Mouse (Mus musculus): ENCODE measurements at regions not wholly inside any gene's neighbourhood (a gene's known extent, or its start where the extent isn't known, plus 50 kb on each side); places are given as distances from the start of the nearest gene placed in this dataset.
A peak's percentile ranks its signal among the peaks of the same experiment; 100 is the strongest.

DNA sequence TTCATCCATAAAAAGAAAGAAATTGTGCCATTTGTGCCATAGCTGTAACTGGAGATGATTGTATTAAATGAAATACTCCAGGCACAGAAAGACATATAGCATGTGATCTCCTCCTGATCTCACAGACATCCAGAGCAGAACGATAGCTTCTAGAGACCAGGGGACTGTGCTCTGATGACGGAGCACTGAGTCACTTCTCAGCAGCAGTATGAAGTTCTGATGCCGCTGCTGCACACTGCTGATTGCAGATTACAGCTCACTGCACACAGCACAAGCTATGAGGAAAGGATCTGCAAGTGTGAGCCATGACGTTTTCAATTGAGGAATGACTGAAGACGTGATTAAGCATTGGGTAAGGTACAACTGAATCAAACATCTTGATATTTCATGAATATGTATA is 190.6 kb upstream of the Adamts9 start:
- no peak for DNase-seq (ENCODE audit: low spot score)

DNA sequence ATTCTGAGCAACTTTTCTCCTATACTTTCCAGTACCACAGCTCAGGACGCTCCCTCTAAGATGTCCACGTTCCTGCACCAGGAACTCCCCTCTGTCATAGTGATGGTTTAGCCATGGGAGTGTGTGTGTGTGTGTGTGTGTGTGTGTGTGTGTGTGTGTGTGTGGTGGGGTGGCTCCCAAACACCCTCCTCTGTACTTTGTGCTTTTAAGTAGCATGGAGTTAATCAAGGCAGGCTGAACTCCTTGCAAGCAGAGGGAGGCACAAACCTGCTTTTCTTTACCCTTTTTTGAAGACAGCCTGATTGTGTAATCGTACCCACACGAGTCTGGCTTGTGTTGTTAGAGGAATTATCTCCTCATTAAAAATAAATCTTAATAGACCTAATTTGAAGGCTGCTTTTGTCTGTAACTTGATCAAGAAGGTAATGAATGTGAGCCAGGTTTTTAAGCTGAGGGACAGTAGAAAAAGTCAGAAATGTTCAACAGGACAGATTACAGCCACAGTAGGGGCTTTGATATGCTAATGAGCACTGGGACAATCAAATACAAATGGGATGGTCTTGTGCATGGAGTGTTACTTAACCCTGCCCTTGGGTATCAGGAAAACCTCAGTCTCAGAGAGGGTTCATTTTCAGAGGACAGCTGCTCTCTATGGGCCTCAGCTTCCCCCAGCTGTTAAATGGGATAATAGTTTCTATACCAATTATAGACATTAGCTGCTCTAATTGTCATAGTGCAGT is 187.8 kb upstream of the Adamts9 start:
- DNase-seq (ENCODE audit: low spot score), result no peak

DNA sequence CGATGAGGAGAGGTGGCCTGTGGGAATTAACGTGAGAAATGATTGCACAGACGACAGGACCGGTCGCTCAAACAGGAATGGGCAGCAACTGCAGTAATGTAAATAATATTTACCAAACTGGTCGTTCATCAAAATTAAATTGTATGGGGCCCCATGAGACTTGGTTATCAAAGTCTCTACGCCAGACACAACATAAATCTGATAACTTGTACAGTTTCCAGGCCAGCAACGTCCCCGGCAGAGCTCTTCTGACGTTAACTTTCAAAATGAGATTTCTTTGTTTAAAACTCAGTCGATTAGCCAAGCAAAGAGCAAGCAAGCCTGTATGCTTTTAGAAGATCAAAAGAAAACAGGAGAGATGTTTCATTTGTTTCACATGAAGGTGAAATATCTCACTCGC is 176.2 kb upstream of the Adamts9 start:
- DNase-seq (ENCODE audit: low spot score), result no peak

DNA sequence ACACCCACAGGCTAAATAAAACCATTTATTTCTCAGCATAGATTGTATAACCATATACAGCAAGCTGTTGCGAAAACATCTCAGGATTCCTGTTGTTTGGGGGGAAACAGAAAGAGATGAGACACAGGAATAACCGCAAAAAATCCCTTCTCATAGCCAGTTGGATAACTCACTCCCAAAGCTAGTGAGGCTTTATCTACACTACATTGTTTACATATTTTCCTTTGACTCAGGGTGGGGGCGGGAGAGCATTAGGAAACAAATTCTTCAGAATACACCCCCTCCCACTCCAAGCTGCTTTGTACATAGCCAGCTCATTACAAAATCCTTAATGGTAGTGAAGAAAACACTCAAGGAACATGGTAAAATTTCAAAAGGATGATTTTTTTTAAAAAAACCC is 170.1 kb upstream of the Adamts9 start:
- no peak for DNase-seq (ENCODE audit: low spot score)

DNA sequence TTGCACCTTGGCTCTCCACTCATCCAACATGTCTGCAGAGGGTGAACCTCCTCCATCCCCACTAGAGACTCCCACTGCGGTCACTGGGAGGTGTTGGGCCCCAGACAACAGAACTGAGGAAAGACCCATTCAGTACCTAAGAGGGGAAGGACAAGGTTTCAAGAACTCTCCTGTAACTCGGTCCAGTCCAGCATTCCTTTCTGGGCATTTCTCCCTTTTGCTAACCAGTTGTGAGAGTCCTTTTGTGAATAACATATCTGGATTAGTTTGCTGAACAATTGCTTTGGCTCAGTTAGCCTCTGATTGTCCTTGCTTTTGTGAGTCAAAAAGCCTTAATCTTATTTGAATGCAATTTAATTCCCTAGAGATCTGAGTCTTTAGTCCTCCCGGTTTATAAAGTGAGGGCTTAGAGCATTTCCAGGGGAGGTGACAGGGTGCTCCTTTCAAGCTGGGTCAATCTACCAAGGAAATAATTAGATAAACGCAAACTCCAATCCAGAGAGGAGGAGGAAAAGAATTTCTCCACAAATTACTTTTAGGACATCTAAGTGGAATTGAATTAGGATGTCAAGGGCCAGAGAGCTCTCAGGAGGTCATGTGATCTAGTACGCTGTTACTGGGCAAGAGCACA is 151.6 kb upstream of the Adamts9 start:
- DNase-seq (ENCODE audit: low spot score), result no peak

DNA sequence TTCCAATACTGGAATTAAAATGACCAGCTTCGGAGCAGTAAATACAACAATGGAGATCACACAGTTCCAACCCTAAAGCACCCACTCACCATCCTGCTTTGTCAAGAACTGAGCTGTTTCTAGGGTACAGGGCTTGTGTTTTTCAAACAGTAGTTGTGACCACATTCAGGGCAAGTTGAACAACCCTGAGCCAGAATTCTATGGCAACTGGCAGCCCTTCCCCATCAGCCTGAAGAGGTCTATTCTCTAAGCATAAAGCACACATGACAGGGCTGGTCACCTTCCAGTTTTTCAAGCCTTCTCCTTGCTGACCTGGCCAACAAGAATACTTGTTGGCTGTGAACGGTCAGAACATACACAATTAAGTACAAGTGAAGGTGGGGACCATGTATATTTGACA is 150.5 kb upstream of the Adamts9 start:
- DNase-seq (ENCODE audit: low spot score), result no peak

DNA sequence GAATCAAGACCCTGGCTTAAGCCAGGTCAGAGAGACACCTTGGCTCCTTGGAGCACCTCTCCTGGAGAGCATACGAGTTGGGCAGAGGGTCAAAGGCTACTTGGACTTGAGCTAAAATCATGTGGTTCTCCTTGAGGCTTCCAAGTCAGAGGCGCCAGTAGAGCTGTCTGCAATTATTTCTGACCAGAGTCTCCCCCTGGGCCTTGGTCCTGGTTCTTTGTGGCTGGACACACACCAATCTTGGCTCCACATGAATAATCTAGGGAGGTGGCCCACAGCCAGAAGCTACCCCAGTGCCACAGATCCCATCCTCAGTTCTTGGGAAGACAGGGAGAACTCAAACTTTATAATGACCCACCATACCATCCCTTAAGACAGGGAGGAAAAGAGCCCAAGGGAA is 144.0 kb upstream of the Adamts9 start:
- no peak for DNase-seq (ENCODE audit: low spot score)

DNA sequence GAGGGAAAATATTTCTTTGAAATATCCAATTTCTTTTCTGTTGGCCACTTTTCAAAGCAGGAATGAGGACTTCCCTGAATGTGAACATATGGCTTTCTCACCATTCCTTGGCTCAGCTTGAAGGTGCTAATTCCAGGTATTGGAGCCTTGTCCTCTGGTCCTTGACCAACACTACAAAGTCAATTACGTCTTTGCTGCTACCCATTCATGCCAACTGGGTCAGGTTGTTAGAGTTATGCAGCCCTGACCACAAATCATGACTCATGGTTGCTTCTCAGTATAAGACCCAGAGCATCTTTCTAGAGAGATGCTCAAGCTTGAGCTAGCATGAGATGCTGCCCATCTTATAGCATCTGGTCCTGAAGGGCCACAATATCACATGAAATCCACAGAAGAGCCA is 141.0 kb upstream of the Adamts9 start:
- DNase-seq (ENCODE audit: low spot score), result no peak

DNA sequence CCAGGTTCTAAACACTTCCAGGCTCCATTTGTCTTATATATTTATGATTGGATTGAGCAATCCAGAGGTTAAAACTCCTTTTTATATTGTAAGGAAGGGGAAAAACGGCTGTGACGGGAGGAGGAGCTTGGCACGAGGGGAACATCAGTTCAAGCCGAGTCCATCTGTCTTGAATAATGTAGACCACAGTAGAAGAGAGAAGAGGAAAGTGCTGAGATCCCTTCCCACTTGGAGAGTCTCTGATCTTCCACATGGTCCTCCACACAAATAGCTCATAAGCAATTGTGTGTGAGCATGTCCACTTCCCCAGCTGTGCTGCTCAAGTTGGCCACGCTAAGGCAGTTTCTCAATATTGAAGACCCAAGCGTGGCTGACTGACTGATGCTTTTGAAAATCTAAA is 140.4 kb upstream of the Adamts9 start:
- no peak for DNase-seq (ENCODE audit: low spot score)

DNA sequence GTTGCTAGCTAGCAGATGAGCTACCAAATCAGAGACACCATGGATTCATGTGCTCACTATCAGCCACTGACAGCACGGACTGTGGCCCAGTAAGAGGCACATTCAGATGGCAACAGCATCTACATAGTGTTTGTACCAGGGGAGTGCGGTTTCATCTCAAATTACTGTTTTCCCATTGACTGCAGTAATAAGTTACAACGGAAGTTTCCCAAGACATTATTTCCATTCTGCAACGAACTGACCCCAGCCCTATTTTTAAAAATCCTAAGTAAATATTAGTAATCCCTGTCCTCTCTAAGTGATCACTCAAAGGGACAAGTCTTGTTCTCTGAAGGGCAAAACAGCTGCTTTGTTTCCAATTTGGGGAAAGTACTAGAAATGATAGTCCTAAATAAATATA is 138.9 kb upstream of the Adamts9 start:
- no peak for DNase-seq (ENCODE audit: low spot score)

DNA sequence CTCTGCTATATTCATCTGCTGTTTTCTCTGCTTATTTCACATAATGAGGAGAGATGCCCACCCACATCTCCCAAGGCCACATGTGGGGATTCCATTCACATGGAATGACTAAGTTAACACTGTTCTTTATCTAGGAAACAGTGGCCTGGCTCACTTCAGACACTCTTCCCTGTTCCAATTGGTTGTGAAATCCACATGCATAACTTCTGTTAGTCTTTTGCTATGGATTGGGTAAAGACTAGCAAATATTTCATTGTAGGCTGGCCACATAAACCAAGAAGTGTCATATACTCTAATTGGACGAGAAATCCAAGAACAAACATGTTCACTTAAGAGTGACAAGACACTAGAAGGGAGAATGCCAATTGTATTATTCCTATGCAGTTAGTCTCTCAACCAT is 133.4 kb upstream of the Adamts9 start:
- no peak for DNase-seq (ENCODE audit: low spot score)

DNA sequence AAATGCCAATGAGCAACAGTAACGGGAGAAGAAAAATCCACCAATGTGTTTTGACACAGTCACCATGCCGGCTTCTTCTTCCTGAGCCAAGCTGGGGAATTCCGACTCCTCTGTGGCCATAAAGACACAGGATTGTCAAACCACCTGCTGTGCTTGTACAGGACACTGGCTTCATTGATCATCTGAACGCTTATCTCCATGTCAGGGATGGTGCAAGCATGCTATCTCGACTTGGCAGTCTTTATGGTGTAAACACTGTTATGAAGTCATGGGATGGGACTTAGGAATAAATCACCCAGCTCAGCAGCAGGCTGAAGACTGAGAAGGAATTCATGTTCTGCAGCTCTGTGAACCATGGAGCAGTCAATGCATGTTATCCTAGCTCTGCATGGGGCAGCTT is 132.6 kb upstream of the Adamts9 start:
- DNase-seq (ENCODE audit: low spot score), result no peak

DNA sequence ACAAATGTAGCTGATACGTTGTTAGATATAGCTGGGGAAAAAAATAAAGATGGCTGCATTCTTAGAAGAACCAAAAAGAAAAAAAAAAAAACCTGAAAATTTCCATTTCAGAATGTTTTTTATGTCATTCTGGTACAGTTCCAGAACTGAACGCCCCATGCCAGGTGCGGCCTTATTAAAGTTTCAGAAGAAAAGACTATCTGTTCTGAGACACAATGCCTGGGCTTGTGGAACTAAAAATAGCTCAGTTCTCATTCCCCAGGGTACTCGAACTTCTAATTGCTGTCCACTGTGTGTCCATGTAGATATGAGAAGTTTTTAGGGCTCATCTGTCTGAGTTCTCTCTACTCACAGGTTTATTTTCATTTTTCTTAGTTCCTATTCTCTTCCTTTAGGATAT is 131.7 kb upstream of the Adamts9 start:
- DNase-seq (ENCODE audit: low spot score), result no peak

DNA sequence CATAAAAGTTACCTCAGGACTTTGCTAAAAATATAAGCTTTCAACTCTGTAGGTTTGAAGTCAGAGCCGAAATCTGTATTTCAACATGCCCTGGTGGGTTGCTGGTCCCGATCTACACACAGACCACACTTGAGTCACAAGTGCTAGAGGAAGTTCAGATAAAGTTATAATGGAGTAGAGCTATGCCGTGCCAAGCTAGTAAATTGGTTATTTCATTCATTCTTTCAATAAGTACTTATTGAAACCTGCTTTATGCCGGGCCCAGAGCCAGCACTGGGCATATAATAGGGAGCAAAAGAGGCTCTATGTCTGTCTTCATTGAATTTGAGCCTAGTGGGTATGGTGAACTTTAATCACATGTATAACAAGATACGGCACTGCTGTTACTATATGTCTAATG is 127.6 kb upstream of the Adamts9 start:
- DNase-seq (ENCODE audit: low spot score), result no peak

DNA sequence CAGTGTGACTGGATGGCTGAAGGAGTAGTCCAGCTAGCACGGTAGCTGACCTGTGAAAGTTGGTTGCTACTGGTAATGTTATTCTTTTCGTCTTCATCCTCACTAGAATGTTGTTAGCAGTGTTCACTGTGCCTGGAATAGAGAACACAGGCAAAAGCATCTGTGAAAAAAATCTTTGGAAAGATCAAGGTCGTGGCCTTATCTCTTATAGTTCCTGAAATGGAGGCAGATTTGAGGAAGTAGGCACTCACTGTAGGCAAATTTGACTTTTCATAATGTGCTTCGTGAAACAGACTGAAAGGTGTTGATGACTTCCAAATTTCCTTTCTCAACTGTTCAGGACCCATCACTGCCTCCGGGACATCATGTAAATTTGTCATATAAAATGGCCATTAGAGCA is 124.5 kb upstream of the Adamts9 start:
- no peak for DNase-seq (ENCODE audit: low spot score)

DNA sequence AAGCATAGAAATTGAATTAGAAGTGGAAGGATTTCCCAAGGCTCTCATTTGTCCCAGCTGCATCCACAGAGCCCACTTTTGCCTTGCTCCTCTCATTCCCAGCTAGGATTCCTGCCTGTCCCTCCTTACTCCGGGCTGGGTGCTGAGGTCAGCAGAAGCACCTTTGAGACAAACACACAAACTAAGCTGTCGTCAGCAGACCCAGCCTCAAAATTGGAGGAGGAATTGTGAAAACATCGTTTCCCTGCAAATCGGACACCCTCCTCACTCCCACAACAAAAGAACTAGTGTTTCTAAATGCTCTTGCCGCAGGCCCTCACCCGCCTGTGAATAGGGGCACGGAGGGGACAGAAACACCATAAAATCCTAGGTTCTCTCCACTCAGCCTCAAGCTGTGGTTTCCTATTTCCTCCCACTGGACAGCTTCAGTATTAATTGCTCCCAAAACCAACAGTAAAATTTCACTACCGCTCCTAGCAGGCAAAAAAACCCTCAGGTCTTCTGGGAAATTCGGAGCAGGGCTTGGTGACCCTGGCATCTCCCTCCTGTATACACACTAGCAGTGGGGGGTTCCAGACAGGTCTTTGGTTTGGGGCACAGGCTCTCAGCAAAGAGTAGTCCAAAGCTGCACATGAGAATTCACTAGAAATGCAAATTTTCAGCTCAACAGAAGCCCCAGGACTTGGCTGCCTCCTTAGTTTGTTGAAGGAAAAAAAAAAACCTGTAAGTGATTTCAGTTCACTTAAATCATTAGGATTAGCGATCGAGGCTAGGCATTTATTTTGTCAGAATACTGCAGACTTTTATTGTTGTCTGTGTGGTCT is 123.5 kb upstream of the Adamts9 start:
- no peak for DNase-seq (ENCODE audit: low spot score)

DNA sequence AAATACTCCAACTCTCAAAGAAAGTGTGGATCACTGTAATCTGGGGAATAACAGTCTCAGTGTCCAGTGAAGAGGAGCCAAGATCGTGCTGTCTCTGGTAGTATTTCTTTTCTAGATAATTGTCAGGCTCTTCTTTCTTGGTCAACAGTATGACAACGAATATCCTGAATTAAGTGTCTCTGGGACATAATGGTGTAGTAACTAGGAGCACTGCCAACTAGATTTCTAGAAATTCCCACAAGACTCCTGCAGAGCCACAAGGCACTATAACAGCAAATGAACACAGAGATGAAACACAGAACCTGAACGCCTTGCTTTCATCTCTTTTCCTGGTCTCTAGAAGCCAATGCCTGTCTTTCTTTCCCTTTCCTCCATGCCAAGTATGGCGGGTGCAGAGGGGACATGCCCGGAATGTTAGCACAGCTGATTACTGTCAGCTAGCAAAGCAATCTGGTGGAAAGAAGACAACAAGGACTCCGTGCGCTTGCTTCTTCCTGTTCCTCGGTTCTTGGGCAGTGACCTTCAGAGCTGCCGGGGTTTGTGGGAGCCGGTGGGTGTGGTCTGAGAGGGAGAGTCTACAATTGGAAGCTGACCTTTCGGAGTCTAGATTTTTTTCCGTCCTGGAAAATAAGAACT is 122.7 kb upstream of the Adamts9 start:
- DNase-seq (ENCODE audit: low spot score), result peak; percentile 39

DNA sequence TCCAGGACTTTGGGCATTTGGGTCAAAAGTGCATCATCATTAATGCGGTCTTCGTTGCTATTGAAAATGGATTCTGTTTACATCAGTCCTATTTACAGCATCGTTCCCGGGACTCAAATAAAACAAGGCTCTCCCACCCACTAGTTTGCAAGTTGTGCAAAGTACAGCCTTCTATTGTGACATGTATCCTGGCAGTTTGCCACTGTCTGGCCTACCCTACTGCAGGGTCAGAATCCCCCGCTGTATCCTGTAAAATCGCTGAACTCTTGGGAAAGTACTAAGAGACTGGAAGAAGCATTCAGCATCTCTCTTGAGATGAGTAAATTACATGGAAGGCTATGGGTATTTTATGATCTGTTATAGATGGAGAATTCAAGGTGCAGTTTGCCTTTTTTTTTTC is 122.1 kb upstream of the Adamts9 start:
- DNase-seq (ENCODE audit: low spot score), result peak; percentile 10

DNA sequence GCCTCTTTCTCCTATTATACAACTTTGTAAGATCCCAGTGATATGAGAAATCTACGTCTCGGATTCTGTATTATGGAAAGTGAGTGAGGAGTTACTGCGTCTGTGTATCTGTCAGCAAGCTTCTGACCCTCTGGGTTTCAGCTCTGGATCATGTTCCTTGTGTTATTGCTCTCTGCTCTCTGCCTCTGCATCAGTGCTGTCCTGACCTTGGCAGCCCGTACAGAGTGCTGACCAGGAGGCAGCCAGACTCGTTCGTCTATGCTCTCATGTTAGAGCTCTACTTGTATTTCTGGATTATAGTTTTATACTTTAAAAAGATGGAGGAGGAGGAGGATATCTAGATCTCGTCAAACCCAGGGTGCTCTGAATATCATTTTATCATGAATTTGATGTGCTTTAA is 121.1 kb upstream of the Adamts9 start:
- no peak for DNase-seq (ENCODE audit: low spot score)

DNA sequence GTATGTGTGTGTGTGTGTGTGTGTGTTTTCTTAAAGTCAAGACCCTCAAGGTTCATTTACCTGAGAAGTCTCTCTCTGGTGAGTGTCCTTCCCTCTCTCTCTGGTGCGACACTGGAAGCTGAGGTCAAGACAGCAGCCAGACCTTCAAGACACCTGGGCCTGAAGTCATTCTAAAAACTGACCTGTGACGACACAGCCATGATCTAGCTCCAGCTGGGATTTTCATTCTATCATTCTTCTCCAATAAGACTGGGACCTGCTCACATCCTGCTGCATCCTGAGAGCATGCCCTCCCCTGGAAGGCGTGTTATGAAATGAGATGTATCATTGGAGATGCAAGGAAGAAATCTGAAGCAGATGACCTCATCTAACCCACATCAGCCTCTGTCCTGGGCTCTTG is 118.4 kb upstream of the Adamts9 start:
- DNase-seq (ENCODE audit: low spot score), result no peak

DNA sequence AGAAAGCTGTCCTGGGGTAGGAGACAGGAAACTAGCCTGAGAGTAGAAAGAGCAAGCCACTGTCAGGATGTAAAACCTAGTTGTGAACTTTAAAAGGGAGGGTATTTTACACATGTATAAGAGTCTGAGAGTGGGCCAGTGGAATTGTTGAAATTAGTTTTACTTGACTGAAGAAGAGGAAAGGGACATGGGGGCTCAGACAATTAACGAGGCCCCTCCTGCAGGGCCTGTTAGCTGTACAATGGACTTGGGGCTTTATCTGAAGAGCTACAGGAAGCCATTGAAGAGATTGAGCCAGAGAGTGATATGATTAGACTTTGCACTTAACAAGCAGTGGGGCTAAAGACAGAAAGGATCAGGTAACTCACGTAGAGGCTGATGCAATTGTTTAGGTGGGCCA is 102.2 kb upstream of the Adamts9 start:
- DNase-seq (ENCODE audit: low spot score), result no peak

DNA sequence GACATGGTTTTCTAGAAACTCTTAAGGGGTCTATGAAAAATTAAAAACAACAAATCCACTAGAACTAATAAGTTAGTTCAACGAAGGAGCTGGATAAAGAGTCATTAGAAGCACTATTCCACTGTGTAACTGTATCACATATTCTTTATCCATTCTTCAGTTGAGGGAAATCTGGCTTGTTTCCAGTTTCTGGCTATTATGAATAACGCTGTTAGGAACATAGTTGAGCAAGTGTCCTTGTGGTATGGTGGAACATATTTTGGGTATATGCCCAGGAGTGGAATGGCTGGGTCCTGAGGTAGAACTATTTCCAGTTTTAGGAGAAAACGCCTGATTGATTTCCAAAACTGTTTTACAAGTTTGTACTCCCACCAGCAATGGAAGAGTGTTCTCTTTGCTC is 97.7 kb upstream of the Adamts9 start:
- DNase-seq (ENCODE audit: low spot score), result no peak

DNA sequence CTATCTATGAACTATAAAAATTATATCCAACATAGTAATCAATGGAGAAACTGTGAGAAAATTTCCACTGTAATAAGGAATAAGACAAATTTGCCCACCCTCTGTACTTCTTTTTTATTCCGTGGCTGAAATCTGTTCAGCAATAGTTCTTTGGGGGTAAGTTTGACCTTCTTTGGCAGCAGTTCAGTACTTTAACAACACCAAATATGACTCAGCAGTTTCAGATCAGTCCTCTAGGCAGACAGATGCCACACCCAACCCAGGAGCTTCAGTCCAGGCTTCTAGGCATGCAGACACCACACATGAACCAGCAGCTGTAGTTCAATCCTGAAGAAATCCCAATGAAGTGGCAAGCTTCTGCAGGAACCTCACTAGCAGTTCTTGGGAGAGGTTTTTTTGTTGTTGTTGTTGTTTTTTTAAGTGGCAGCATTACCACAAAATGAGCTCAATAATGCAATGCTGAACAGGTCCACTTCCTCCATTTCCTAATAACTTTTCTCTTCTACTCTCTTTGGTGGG is 88.6 kb upstream of the Adamts9 start:
- DNase-seq (ENCODE audit: low spot score), result no peak

All from urinary bladder, postnatal 14 days (tissue).